Mouse (Mus musculus) bone marrow macrophage, adult 2 months (primary cell): Measurements from ENCODE around the gene Pepd. TPM values are rescaled to one million over a fixed set of nuclear protein-coding genes. Genes with fewer than 3 reads are reported as not detected.

Experiments used
- H3K27ac ChIP-seq: 2 replicates; pipeline ENCODE4 v1.5.1; 2012; ENCODE audit warnings: low read depth, low read length; ENCODE audit not compliant: insufficient read depth
- H3K4me1 ChIP-seq: 2 replicates; pipeline ENCODE4 v1.6.1; 2012; ENCODE audit warnings: low read length; ENCODE audit not compliant: control insufficient read depth, insufficient read depth
- H3K4me3 ChIP-seq: 2 replicates; pipeline ENCODE4 v1.5.1; 2012; ENCODE audit warnings: mild to moderate bottlenecking, low read length, moderate library complexity; ENCODE audit not compliant: insufficient read depth
- CTCF ChIP-seq: IDR thresholded peaks from 2 replicates; pipeline ENCODE4 v1.5.1; 2012; ENCODE audit warnings: low read depth, mild to moderate bottlenecking, low read length, moderate library complexity
- POLR2A ChIP-seq: IDR thresholded peaks from 2 replicates; pipeline ENCODE4 v1.6.1; 2012; ENCODE audit warnings: mild to moderate bottlenecking, low read depth, low read length, borderline replicate concordance
- polyA plus RNA-seq: library from polyadenylated mRNA; stranded (reverse); fragments of >200 nt; gene quantifications from 2 replicates; pipeline ENCODE4 v1.2.4, GENCODE M21; 2012; ENCODE audit not compliant: missing spikeins, insufficient read depth, insufficient read length

Pepd gene
- polyA plus RNA-seq, 1 experiment, result 59.6 TPM

- H3K4me1 ChIP-seq, result peaks cover 4% of the 10 kb centered on the region; the same call in 1 of the 2 replicates
- no peak overlapping the region for H3K4me3 ChIP-seq
- TF ChIP-seq CTCF (no peak), POLR2A (no peak)
- H3K27ac ChIP-seq, result no peak overlapping the region
Observed at GRCm38 (mm10) chr7:34910096-34911066, 1.8 kb upstream of the Pepd start.

GRCm38 (mm10) chr7:34913956-34914355 lies 1.8 kb downstream of the Pepd start:
- TF ChIP-seq POLR2A (no peak), CTCF (no peak)
- Histone ChIP-seq H3K27ac (no peak overlapping the region), H3K4me1 (peaks cover 13% of the 10 kb centered on the region), H3K4me3 (no peak overlapping the region)

- no peak for TF ChIP-seq POLR2A
- TF ChIP-seq CTCF, result no peak
- H3K27ac ChIP-seq, result no peak overlapping the region
- H3K4me3 ChIP-seq, result no peak overlapping the region
- H3K4me1 ChIP-seq, result peaks cover 20% of the 10 kb centered on the region
Observed at GRCm38 (mm10) chr7:34915555-34915954, 3.4 kb downstream of the Pepd start.

GRCm38 (mm10) chr7:34917558-34917957 lies 5.4 kb downstream of the Pepd start:
- no peak overlapping the region for H3K27ac ChIP-seq
- no peak for TF ChIP-seq CTCF
- no peak for TF ChIP-seq POLR2A

GRCm38 (mm10) chr7:34917998-34918397 lies 5.8 kb downstream of the Pepd start:
- H3K4me1 ChIP-seq, result peaks cover 19% of the 10 kb centered on the region
- TF ChIP-seq CTCF (no peak), POLR2A (no peak)
- H3K27ac ChIP-seq, result no peak overlapping the region
- H3K4me3 ChIP-seq, result no peak overlapping the region

More at GRCm38 (mm10) chr7:34917558-34917957, 5.4 kb downstream of the Pepd start:
- Histone ChIP-seq H3K4me1 (peaks cover 20% of the 10 kb centered on the region), H3K4me3 (no peak overlapping the region)

GRCm38 (mm10) chr7:34918416-34918815 lies 6.2 kb downstream of the Pepd start:
- TF ChIP-seq CTCF, result no peak
- no peak for TF ChIP-seq POLR2A
- Histone ChIP-seq H3K4me3 (no peak overlapping the region), H3K27ac (no peak overlapping the region), H3K4me1 (peaks cover 16% of the 10 kb centered on the region)

GRCm38 (mm10) chr7:34919054-34919453 lies 6.9 kb downstream of the Pepd start:
- TF ChIP-seq POLR2A (no peak), CTCF (no peak)
- no peak overlapping the region for H3K4me3 ChIP-seq
- peaks cover 16% of the 10 kb centered on the region for H3K4me1 ChIP-seq
- H3K27ac ChIP-seq, result no peak overlapping the region

GRCm38 (mm10) chr7:34919809-34920208 lies 7.6 kb downstream of the Pepd start:
- Histone ChIP-seq H3K4me1 (peaks cover 16% of the 10 kb centered on the region), H3K4me3 (no peak overlapping the region), H3K27ac (no peak overlapping the region)
- TF ChIP-seq POLR2A, result no peak
- TF ChIP-seq CTCF, result peak; percentile 75

GRCm38 (mm10) chr7:34925208-34925607 lies 13.0 kb downstream of the Pepd start:
- no peak overlapping the region for H3K27ac ChIP-seq
- TF ChIP-seq CTCF (no peak), POLR2A (no peak)
- H3K4me3 ChIP-seq, result no peak overlapping the region
- no peaks in the 10 kb centered on the region for H3K4me1 ChIP-seq

GRCm38 (mm10) chr7:34925956-34926355 lies 13.8 kb downstream of the Pepd start:
- no peaks in the 10 kb centered on the region for H3K4me1 ChIP-seq
- TF ChIP-seq CTCF, result no peak
- TF ChIP-seq POLR2A, result no peak
- H3K4me3 ChIP-seq, result no peak overlapping the region
- H3K27ac ChIP-seq, result no peak overlapping the region
